Mouse (Mus musculus) mature B cell (primary cell): ENCODE results near the gene Mecp2.

Source experiments
- in situ Hi-C: fragments of 300-500 bp; cut with MboI; formaldehyde crosslinking; loops from 2 replicates; pipeline ENCODE4 v1.14.3; 2019

Mecp2 gene

GRCm38 (mm10) chrX:74014597-74014996 lies 120.6 kb downstream of the Mecp2 start:
- in situ Hi-C loops: no loop called here

GRCm38 (mm10) chrX:74008063-74008462 lies 127.1 kb downstream of the Mecp2 start:
- in situ Hi-C loops: no loop called here

DNA sequence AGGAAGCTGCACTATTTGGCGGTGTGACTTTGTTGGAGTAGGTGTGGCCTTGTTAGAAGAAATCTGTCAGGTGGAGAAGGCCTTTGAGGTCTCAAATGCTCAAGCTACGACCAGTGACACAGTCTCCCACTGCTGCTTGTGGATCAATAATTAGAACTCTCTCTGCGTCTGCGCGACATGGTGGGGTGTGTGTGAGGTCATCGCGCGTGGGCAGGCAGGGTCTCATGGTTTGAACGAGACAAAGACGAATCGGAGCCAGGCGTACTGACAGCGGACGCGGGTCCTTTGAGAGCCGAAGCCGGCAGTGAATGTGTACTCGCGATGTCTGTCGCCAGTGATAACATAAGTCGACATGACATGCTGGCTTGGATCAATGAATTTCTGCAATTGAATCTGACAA lies 128.8 kb downstream of the Mecp2 start:
- in situ Hi-C loops: no loop called here

GRCm38 (mm10) chrX:74003644-74004043 lies 131.5 kb downstream of the Mecp2 start:
- in situ Hi-C loops: no loop called here

DNA sequence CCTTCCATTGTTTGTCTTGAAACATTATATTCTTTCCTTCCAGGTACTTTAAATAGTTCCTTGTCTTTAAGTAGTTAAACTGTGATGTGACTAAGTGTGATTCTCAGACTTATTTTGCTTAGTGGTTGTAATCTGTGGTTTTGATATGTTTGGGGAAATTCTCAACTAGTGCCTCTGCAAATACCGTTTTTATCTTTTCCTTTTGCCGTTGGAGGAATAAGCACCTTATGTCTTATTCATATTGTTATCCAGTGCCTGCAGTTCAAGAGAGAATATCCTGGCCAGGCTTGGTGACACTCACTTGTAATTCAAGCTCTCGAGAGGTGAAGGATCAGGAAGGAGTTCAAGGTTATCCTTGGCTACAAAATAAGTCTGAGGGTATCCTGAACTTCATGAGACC lies 134.1 kb downstream of the Mecp2 start:
- in situ Hi-C loops: no loop called here

GRCm38 (mm10) chrX:73998911-73999869 lies 136.0 kb downstream of the Mecp2 start:
- in situ Hi-C loops: no loop called here

DNA sequence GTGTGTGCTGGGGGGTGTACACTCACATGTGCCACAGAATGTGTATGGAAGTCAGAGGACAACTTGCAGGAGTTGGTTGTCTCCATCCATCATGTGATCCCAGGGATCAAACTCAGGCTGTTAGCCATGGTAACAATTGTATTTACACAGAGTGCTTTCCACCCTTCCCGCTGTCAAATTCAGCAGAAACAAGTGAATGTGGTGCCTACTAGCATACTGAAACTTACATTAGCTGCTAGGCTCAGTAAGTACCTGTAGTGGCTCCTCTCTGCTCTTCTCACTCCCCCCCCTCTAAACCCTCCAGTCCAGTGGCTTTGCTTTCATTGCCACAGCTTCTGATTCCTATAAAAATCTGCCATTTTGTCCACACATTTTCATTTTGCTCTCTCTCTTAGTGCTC lies 157.4 kb downstream of the Mecp2 start:
- in situ Hi-C loops: no loop called here
